Mouse (Mus musculus): ENCODE measurements around the gene Galnt13.

DNA sequence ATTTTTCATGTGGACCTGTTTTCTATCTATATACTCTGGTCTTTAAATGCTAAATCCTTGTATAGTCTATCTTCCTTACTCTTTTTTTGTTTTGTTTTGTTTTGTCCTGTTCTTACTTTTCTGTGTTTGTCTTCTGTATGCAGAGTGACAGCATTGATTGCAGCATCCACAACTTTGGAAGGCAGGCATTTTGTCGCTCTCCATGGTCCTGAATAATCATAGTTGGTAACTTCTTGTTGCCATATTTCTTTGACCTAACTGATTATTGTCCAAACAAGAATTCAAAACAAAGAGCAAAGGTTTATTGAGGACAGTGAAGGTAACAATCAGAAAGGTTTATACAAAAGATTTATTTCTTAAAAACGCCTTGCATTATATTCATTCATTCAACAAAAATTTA is 5.1 kb upstream of the Galnt13 start:
- no peak for TF ChIP-seq CTCF (IDR thresholded peaks at IDR 0.05; ENCODE audit: low read depth)
- no peak for TF ChIP-seq EP300 (optimal IDR thresholded peaks at IDR 0.05)
